In the genomic region with DNA sequence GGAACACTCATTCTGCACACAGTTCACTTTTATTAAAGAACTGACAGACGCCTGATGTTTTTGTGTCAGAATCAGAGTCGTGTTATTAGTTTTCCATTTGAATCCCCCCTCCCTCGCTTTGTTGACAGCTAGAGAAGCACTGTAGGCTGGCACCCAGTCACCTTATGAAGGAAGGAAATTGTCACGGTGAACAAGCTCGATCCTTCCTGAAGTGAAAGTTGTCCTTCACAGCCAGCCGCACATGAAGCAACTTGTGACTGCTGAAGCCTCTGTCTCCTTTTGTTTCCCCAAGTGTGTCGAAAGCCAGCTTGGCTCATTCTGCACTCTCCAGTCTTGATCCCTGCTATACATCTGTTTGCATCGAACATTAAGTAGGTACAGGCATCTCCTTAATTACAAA, we compare ENCODE assay signal across 10 mouse cellular contexts.
A peak's percentile ranks its signal among the peaks of the same experiment; 100 is the strongest.
DNase-seq lines count a peak whose midpoint lies in the region; ATAC-seq and TF ChIP-seq lines count a peak whose summit lies in the region.
"Had no signal": no experiment of that assay in that cellular context is flagged by ENCODE, and none has a peak within 500 bp of the region (broad histone marks: within the 10 kb centered on the region; RNA-seq: fewer than 3 reads in every experiment).

No protein-coding gene starts in this region.

- TF ChIP-seq CTCF in heart, postnatal 0 days (IDR thresholded peaks at IDR 0.05; ENCODE audit: low read depth), result no peak

- H3K9ac ChIP-seq in heart, postnatal 0 days (replicated peaks; ENCODE audit: low read depth, low read length), result no peak overlapping the region
- no peak overlapping the region for H3K9ac ChIP-seq in forebrain, embryonic 12.5 days
- H3K9ac ChIP-seq in midbrain, embryonic 12.5 days (replicated peaks), result no peak overlapping the region

- 48% methylated on average over 8 of the region's 8 CpGs for WGBS in heart, postnatal 0 days
- WGBS in forebrain, embryonic 12.5 days, result 43% methylated on average over 8 of the region's 8 CpGs
- WGBS in midbrain, embryonic 12.5 days, result 47% methylated on average over 8 of the region's 8 CpGs

- DNase-seq in heart, postnatal 0 days (ENCODE audit: low spot score), result no peak
- no peak for DNase-seq in heart, postnatal 25 days (ENCODE audit: low spot score)
- DNase-seq in adrenal gland, postnatal 36 days, result peak; percentile 8 to 28
- DNase-seq in kidney, adult 9 months, result no peak
- DNase-seq in frontal cortex, postnatal 14 days (ENCODE audit: low spot score in 2 of 2), result no peak
- no peak for DNase-seq in gastrocnemius, adult 8-10 months (ENCODE audit: low spot score in 2 of 2)
- DNase-seq: gastrocnemius, postnatal 25 days had no signal

- ATAC-seq in heart, postnatal 0 days (ENCODE audit: insufficient read depth, low read depth), result no peak
- ATAC-seq in forebrain, embryonic 12.5 days (ENCODE audit: low FRiP score), result no peak
- ATAC-seq in midbrain, embryonic 12.5 days (ENCODE audit: low FRiP score, low read depth), result no peak
- ATAC-seq: activated CD4-positive, CD25-positive, alpha-beta regulatory T cell, adult 4 months had no signal

- no peak overlapping the region for H3K4me3 ChIP-seq in heart, postnatal 0 days (ENCODE audit: low read depth, low read length)
- no peak overlapping the region for H3K4me3 ChIP-seq in forebrain, embryonic 12.5 days (replicated peaks)
- H3K4me3 ChIP-seq in midbrain, embryonic 12.5 days, result no peak overlapping the region

- intact Hi-C loops in heart, postnatal 25 days (cut with DNase I), result no loop called here

- H3K4me2 ChIP-seq in heart, postnatal 0 days (ENCODE audit: low read depth, low read length), result peak overlapping the region; percentile 1; the same call in 1 of the 2 replicates
- H3K4me2 ChIP-seq in forebrain, embryonic 12.5 days, result no peak overlapping the region
- H3K4me2 ChIP-seq in midbrain, embryonic 12.5 days (replicated peaks), result 0 out of 2 replicates have a peak overlapping the region, but pooled peaks have one; percentile 15

- no peaks in the 10 kb centered on the region for H3K27me3 ChIP-seq in heart, postnatal 0 days (ENCODE audit: control insufficient read depth, insufficient read depth, low read length)
- no peaks in the 10 kb centered on the region for H3K27me3 ChIP-seq in forebrain, embryonic 12.5 days
- no peaks in the 10 kb centered on the region for H3K27me3 ChIP-seq in midbrain, embryonic 12.5 days

- H3K4me1 ChIP-seq in heart, postnatal 0 days (ENCODE audit: control insufficient read depth, insufficient read depth), result peaks cover 6% of the 10 kb centered on the region; the same call in 1 of the 2 replicates
- H3K4me1 ChIP-seq in forebrain, embryonic 12.5 days, result peaks cover 26% of the 10 kb centered on the region
- H3K4me1 ChIP-seq in midbrain, embryonic 12.5 days, result peaks cover 26% of the 10 kb centered on the region

- H3K36me3 ChIP-seq in heart, postnatal 0 days (replicated peaks; ENCODE audit: control insufficient read depth, insufficient read depth, low read length), result no peaks in the 10 kb centered on the region
- no peaks in the 10 kb centered on the region for H3K36me3 ChIP-seq in forebrain, embryonic 12.5 days (replicated peaks)
- H3K36me3 ChIP-seq in midbrain, embryonic 12.5 days, result peaks cover 8% of the 10 kb centered on the region

- TF ChIP-seq EP300 in heart, postnatal 0 days (IDR thresholded peaks at IDR 0.05; ENCODE audit: low read depth), result no peak

- peak overlapping the region; percentile 26; the same call in 1 of the 2 replicates for H3K27ac ChIP-seq in heart, postnatal 0 days (ENCODE audit: low read depth)
- peak overlapping the region; percentile 68 for H3K27ac ChIP-seq in forebrain, embryonic 12.5 days
- H3K27ac ChIP-seq in midbrain, embryonic 12.5 days (replicated peaks), result peak overlapping the region; percentile 63

- H3K9me3 ChIP-seq in heart, postnatal 0 days (replicated peaks; ENCODE audit: control insufficient read depth, low read length), result no peaks in the 10 kb centered on the region
- no peaks in the 10 kb centered on the region for H3K9me3 ChIP-seq in forebrain, embryonic 12.5 days
- H3K9me3 ChIP-seq in midbrain, embryonic 12.5 days, result no peaks in the 10 kb centered on the region

Comparison
In these comparisons a context has a peak if more than half of its experiments do, and no peak if none do; other contexts are left out.
1. DNase-seq: peak in adrenal gland, postnatal 36 days (2 of 2); none in heart, postnatal 0 days (single experiment), heart, postnatal 25 days (single experiment), kidney, adult 9 months (single experiment), frontal cortex, postnatal 14 days (0 of 2) and gastrocnemius, adult 8-10 months (0 of 2).
2. Peak in every context shown above with its lines, with median percentiles within 50 percentile points of each other: H3K27ac ChIP-seq.